Comparison of ENCODE assay signal across 11 mouse cellular contexts in genomic region chr3:17790331-17790730, GRCm38 (mm10).
DNase-seq lines count a peak whose midpoint lies in the region; ATAC-seq lines count a peak whose summit lies in the region.
"Had no signal": no experiment of that assay in that cellular context is flagged by ENCODE, and none has a peak within 500 bp of the region (broad histone marks: within the 10 kb centered on the region; RNA-seq: fewer than 3 reads in every experiment).

No protein-coding gene starts in this region.

- no peak for ATAC-seq in forebrain, embryonic 12.5 days (ENCODE audit: low FRiP score)
- ATAC-seq in midbrain, embryonic 11.5 days (ENCODE audit: low FRiP score), result no peak

- peak overlapping the region; percentile 95 for H3K4me2 ChIP-seq in forebrain, embryonic 12.5 days
- peak overlapping the region; percentile 53; the same call in 1 of the 2 replicates for H3K4me2 ChIP-seq in midbrain, embryonic 11.5 days
- H3K4me2 ChIP-seq: kidney, embryonic 15.5 days; limb, embryonic 13.5 days had no signal

- peak overlapping the region; percentile 93 for H3K9ac ChIP-seq in forebrain, embryonic 12.5 days
- peak overlapping the region; percentile 100 for H3K9ac ChIP-seq in midbrain, embryonic 11.5 days (ENCODE audit: low read length)
- H3K9ac ChIP-seq: kidney, embryonic 15.5 days; limb, embryonic 13.5 days had no signal

- peaks cover 36% of the 10 kb centered on the region for H3K4me1 ChIP-seq in forebrain, embryonic 12.5 days
- H3K4me1 ChIP-seq in midbrain, embryonic 11.5 days (ENCODE audit: control insufficient read depth, insufficient read depth, low read length), result peaks cover 13% of the 10 kb centered on the region

- peak overlapping the region; percentile 61 for H3K4me3 ChIP-seq in forebrain, embryonic 12.5 days (replicated peaks)
- H3K4me3 ChIP-seq in midbrain, embryonic 11.5 days (ENCODE audit: low read depth, low read length), result peak overlapping the region; percentile 48
- H3K4me3 ChIP-seq: kidney, embryonic 15.5 days; limb, embryonic 13.5 days had no signal

- peaks cover 2% of the 10 kb centered on the region for H3K36me3 ChIP-seq in forebrain, embryonic 12.5 days (replicated peaks)
- peaks cover 4% of the 10 kb centered on the region; the same call in 1 of the 2 replicates for H3K36me3 ChIP-seq in midbrain, embryonic 11.5 days (ENCODE audit: control insufficient read depth, insufficient read depth, low read length)
- H3K36me3 ChIP-seq: kidney, embryonic 15.5 days; limb, embryonic 13.5 days had no signal

- peak overlapping the region; percentile 99 for H3K27ac ChIP-seq in forebrain, embryonic 12.5 days
- H3K27ac ChIP-seq in midbrain, embryonic 11.5 days (ENCODE audit: low read depth, low read length), result peak overlapping the region; percentile 100
- H3K27ac ChIP-seq: kidney, embryonic 15.5 days; limb, embryonic 13.5 days had no signal

- intact Hi-C loops in heart, postnatal 14 days (cut with DNase I), result no loop called here

- no peaks in the 10 kb centered on the region for H3K27me3 ChIP-seq in forebrain, embryonic 12.5 days
- no peaks in the 10 kb centered on the region for H3K27me3 ChIP-seq in midbrain, embryonic 11.5 days (ENCODE audit: control insufficient read depth, insufficient read depth, low read length)

- WGBS in forebrain, embryonic 12.5 days, result 0% methylated on average over 14 of the region's 14 CpGs
- 0% methylated on average over 14 of the region's 14 CpGs for whole genome bisulfite sequencing in midbrain, embryonic 11.5 days

- peak; percentile 43 for DNase-seq in right cerebral cortex, adult 18-20 months
- no peak for DNase-seq in right cerebral cortex, postnatal 36 days (ENCODE audit: low spot score in 2 of 2)
- peak; percentile 95 for DNase-seq in midbrain, embryonic 11.5 days (ENCODE audit: low spot score, missing footprints)
- peak; percentile 35 for DNase-seq in right cerebral cortex, postnatal 4 days
- no peak for DNase-seq in c-Kit-positive CD71-positive TER-119-positive erythroid progenitor cells, embryonic 14.5 days (ENCODE audit: low spot score)
- DNase-seq in heart, postnatal 14 days, result no peak
- no peak for DNase-seq in adrenal gland, adult 18-20 months (ENCODE audit: low spot score in 2 of 2)
- DNase-seq: thymus, postnatal 36 days had no signal

- no peaks in the 10 kb centered on the region for H3K9me3 ChIP-seq in forebrain, embryonic 12.5 days
- no peaks in the 10 kb centered on the region for H3K9me3 ChIP-seq in midbrain, embryonic 11.5 days (ENCODE audit: control insufficient read depth, low read length)
- H3K9me3 ChIP-seq: kidney, embryonic 15.5 days; limb, embryonic 13.5 days had no signal

Comparison
In these comparisons a context has a peak if more than half of its experiments do, and no peak if none do; other contexts are left out.
1. DNase-seq: peak in right cerebral cortex, adult 18-20 months (single experiment), midbrain, embryonic 11.5 days (single experiment) and right cerebral cortex, postnatal 4 days (single experiment); none in right cerebral cortex, postnatal 36 days (0 of 2), c-Kit-positive CD71-positive TER-119-positive erythroid progenitor cells, embryonic 14.5 days (single experiment), heart, postnatal 14 days (0 of 2) and adrenal gland, adult 18-20 months (0 of 2).